Mouse (Mus musculus) ES-Bruce4 (cell line): ENCODE results near the gene Shoc2. TPM values are rescaled to one million over a fixed set of nuclear protein-coding genes. Genes with fewer than 3 reads are reported as not detected.

Experiments used
- H3K27ac ChIP-seq: 2 replicates; pipeline ENCODE4 v1.5.1; 2012; ENCODE audit warnings: low read length, inconsistent platforms; ENCODE audit not compliant: insufficient read depth
- H3K27me3 ChIP-seq: 2 replicates; pipeline ENCODE4 v1.6.1; 2012; ENCODE audit warnings: mild to moderate bottlenecking, low read length, inconsistent platforms; ENCODE audit not compliant: control insufficient read depth, poor library complexity, insufficient read depth, severe bottlenecking
- H3K36me3 ChIP-seq: 2 replicates; pipeline ENCODE4 v1.6.1; 2012; ENCODE audit warnings: inconsistent platforms, mild to moderate bottlenecking, low read length, moderate library complexity; ENCODE audit not compliant: control insufficient read depth, poor library complexity, insufficient read depth, severe bottlenecking
- H3K4me1 ChIP-seq: one replicate; pipeline ENCODE4 v1.8.1; 2011; ENCODE audit warnings: low read length; ENCODE audit not compliant: control insufficient read depth, insufficient read depth
- H3K4me3 ChIP-seq: 2 replicates; pipeline ENCODE4 v1.5.1; 2011; ENCODE audit warnings: low read depth, mild to moderate bottlenecking, low read length
- H3K9ac ChIP-seq: 2 replicates; pipeline ENCODE4 v1.6.1; 2012; ENCODE audit warnings: low read depth, mild to moderate bottlenecking, inconsistent platforms; ENCODE audit not compliant: poor library complexity, severe bottlenecking
- H3K9me3 ChIP-seq: replicated peaks from 2 replicates; pipeline ENCODE4 v1.6.1; 2012; ENCODE audit warnings: mild to moderate bottlenecking, low read length, inconsistent platforms; ENCODE audit not compliant: control insufficient read depth, poor library complexity, insufficient read depth, severe bottlenecking
- CTCF ChIP-seq: IDR thresholded peaks from one replicate; pipeline ENCODE4 v1.8.1; 2011; ENCODE audit warnings: low read depth, low read length
- EP300 ChIP-seq: IDR thresholded peaks from 2 replicates; pipeline ENCODE4 v1.6.1; 2011; ENCODE audit warnings: low read depth, low read length; ENCODE audit not compliant: insufficient read depth
- POLR2A ChIP-seq: IDR thresholded peaks from one replicate; pipeline ENCODE4 v1.8.1; 2011; ENCODE audit warnings: low read length; ENCODE audit not compliant: insufficient read depth
- polyA plus RNA-seq: library from polyadenylated mRNA; stranded (reverse); fragments of >200 nt; gene quantifications from 2 replicates; pipeline ENCODE4 v1.2.4, GENCODE M21; 2011; ENCODE audit warnings: low read depth; ENCODE audit not compliant: missing spikeins, insufficient read depth, insufficient read length

The Shoc2 gene
- polyA plus RNA-seq, 1 experiment = 70.4 TPM

DNA sequence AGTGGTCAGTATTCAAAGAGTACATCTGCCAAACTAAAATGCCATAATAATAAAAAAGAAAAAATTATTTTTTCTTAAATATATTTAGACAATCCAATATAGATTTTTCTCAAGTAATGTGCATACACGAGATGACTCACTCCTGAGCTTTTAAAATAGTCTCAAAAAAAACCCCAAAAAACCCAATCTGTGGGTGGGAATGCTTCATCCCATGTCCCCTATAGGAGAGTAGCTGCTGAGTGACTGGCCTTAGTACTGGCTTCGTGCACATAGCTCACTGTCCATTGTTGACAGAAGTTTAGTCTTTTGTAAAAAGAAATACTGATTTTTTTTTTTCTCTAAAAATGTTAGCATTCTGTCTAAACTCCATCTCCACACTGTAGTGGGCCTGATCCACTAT lies 46.4 kb downstream of the Shoc2 start:
- Histone ChIP-seq H3K27ac (no peak overlapping the region), H3K4me1 (no peaks in the 10 kb centered on the region), H3K36me3 (peaks cover 7% of the 10 kb centered on the region; the same call in 1 of the 2 replicates), H3K27me3 (no peaks in the 10 kb centered on the region), H3K9ac (no peak overlapping the region), H3K4me3 (no peak overlapping the region), H3K9me3 (no peaks in the 10 kb centered on the region)
- no peak for TF ChIP-seq POLR2A
- no peak for TF ChIP-seq EP300
- TF ChIP-seq CTCF = no peak

DNA sequence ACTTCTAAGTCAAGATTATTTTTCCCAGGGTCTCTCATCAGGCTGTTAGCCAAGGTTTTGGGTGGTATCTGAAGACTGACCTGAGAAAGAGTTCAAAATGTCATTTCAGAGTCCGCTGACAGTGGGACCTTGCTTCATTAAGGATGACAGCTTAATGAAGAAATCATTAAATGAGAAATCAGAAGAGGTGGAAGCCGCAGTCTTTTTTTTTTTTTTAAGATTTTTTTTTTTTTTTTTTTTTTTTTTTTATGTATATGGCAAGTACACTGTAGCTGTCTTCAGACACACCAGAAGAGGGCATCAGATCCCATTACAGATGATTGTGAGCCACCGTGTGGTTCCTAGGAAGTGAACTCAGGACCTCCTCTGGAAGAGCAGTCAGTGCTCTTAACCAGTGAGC lies 49.8 kb downstream of the Shoc2 start:
- Histone ChIP-seq H3K4me3 (no peak overlapping the region), H3K27ac (no peak overlapping the region), H3K9ac (no peak overlapping the region), H3K36me3 (no peaks in the 10 kb centered on the region), H3K4me1 (peaks cover 3% of the 10 kb centered on the region), H3K27me3 (no peaks in the 10 kb centered on the region), H3K9me3 (no peaks in the 10 kb centered on the region)
- TF ChIP-seq POLR2A (no peak), CTCF (no peak), EP300 (no peak)

DNA sequence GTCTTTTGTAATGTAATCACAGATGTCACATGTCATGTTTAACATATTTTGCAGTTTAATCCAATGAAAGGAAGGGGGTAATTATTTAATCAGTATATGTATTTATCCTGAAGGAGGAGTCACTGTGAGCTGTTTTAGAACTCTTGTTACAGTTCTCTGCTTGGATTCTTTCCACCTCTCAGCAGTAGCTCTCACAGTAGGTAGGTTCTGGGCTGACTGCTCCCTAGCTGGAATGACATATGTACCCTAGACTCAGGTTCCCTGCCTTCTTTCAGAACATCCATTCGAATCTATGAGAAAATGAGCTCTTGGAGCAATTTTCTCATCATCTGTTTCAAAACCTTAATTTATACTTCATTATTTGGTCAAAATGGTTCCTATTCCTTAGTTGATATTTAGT lies 50.2 kb downstream of the Shoc2 start:
- Histone ChIP-seq H3K9me3 (no peaks in the 10 kb centered on the region), H3K4me1 (peaks cover 3% of the 10 kb centered on the region), H3K4me3 (no peak overlapping the region), H3K27ac (no peak overlapping the region), H3K9ac (no peak overlapping the region), H3K36me3 (no peaks in the 10 kb centered on the region), H3K27me3 (no peaks in the 10 kb centered on the region)
- no peak for TF ChIP-seq POLR2A
- no peak for TF ChIP-seq CTCF
- no peak for TF ChIP-seq EP300

DNA sequence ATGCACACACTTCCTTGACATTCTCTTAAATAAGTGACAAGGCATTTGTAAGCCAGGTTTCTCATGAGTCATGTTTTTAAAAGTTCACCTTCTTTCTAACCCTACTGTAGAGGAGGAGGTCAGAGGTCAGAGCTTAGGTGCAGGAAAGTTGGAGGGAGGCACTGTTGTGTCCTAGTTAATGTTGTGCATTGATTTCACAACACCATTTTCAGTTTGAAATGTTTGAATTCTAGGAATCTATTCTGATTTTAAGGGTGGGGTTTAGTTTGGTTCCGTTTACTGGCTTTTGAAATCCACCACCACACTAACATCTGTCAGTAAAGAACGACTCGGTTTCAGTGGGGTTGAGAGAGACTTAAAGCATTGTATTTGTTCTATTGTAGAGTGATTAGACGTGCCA lies 66.9 kb downstream of the Shoc2 start:
- H3K36me3 ChIP-seq = no peaks in the 10 kb centered on the region
- no peaks in the 10 kb centered on the region for H3K27me3 ChIP-seq
- TF ChIP-seq CTCF (no peak), POLR2A (no peak), EP300 (no peak)
- H3K9ac ChIP-seq = no peak overlapping the region
- no peaks in the 10 kb centered on the region for H3K9me3 ChIP-seq
- no peak overlapping the region for H3K4me3 ChIP-seq
- H3K4me1 ChIP-seq = no peaks in the 10 kb centered on the region
- H3K27ac ChIP-seq = no peak overlapping the region

DNA sequence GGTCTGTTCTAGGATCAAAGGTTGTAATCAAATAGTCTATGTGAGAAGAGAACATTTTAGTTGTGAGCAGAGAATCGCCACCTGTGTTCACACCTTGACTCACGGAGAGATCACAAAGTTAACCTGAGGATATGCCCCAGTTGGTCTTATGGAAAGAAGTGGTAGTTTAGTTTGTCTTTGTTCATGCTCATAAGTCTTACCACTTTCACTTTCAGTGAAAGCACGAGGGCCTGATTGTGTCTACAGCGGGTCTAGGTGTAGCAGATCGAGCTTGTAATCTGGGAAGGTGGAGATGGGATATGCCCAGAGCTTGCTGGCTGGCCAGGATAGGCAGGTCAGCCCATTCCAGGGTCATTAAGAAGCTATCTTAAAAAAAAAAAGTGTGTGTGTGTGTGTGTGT lies 70.9 kb downstream of the Shoc2 start:
- Histone ChIP-seq H3K9me3 (no peaks in the 10 kb centered on the region), H3K9ac (no peak overlapping the region), H3K27me3 (no peaks in the 10 kb centered on the region), H3K4me1 (no peaks in the 10 kb centered on the region), H3K4me3 (no peak overlapping the region), H3K27ac (no peak overlapping the region), H3K36me3 (no peaks in the 10 kb centered on the region; the same call in 1 of the 2 replicates)
- no peak for TF ChIP-seq POLR2A
- no peak for TF ChIP-seq EP300

DNA sequence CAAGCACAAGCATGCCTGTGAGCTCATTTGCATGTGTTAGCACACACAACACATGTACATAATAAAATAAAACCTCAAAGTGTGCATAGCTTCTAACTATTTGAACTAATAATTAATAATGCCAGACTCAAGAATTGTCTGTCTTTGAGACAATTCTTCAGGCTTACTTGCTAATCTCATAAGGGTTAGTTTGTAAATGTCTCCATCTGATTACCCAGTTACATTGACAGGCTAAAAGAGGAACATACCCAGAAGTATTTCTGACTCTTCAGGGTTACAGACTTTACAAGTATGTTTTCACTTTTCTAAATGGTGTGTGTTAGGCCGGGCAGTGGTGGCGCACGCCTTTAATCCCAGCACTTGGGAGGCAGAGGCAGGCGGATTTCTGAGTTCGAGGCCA lies 71.4 kb downstream of the Shoc2 start:
- H3K27ac ChIP-seq = no peak overlapping the region
- H3K27me3 ChIP-seq = no peaks in the 10 kb centered on the region
- no peaks in the 10 kb centered on the region for H3K9me3 ChIP-seq
- no peaks in the 10 kb centered on the region; the same call in 1 of the 2 replicates for H3K36me3 ChIP-seq
- H3K9ac ChIP-seq = no peak overlapping the region
- no peaks in the 10 kb centered on the region for H3K4me1 ChIP-seq
- H3K4me3 ChIP-seq = no peak overlapping the region
- TF ChIP-seq POLR2A (no peak), EP300 (no peak), CTCF (no peak)
